Mouse (Mus musculus): Measurements from ENCODE around the gene Rbm47. TPM values are rescaled to one million over a fixed set of nuclear protein-coding genes. Genes with fewer than 3 reads are reported as not detected.

The Rbm47 gene
- total RNA-seq, 2 experiments from 2014 or later = 1.8 to 2.9 TPM

DNA sequence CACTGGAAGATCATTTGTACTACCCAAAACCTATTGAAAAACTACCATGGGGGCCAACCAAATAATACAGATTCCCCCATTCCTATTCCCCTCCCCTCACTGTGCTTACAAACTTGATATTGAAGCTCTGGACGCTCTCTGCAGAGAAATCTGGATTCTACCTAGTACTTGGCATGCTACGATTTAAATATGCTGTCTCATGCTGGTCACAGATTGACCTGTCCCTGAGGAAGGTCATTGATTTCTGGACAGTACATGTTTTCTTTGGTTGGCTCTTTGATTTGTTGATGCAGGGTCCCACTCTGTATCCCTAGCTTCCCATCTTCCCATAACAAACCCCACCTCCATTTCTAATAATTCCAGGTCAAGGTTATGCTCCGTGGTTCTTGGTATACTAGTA is 88.4 kb downstream of the Rbm47 start:
- DNase-seq = no peak

DNA sequence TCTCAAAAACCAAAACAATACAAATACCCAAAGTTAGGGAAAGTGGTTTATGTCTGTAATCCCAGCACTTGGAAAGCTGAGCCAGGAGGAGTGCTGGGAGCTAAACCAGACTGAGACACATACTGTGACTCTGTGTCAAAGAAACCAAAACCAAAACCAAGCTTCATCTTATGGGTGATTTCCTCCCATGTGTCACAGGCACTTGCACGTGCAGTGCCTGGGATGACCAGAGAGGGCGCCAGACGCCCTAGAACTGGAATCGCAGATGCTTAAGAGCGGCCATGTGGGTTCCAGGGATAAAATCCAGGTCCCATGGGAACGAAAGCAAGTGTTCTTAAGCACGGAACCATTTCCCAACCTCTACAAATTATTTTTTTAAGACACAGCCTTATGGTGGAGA is 89.6 kb downstream of the Rbm47 start:
- DNase-seq = peak; percentile 67

DNA sequence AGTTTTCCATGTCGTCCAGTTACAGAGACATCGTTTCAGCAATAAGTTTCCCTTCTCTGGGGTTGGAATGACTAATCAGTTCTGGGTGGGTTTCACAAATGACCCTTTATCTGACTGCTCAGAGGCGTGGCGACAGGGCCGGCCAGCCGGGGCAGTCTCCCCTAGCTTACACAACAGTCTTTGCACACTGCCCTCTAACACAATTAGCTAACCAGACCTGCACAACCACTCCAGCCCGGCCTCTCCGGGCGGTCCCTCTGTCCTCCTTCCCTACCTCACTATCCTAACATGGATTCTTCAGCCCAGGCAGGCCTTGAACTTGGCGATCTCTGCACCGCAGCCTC is 90.7 kb downstream of the Rbm47 start:
- no peak for DNase-seq

DNA sequence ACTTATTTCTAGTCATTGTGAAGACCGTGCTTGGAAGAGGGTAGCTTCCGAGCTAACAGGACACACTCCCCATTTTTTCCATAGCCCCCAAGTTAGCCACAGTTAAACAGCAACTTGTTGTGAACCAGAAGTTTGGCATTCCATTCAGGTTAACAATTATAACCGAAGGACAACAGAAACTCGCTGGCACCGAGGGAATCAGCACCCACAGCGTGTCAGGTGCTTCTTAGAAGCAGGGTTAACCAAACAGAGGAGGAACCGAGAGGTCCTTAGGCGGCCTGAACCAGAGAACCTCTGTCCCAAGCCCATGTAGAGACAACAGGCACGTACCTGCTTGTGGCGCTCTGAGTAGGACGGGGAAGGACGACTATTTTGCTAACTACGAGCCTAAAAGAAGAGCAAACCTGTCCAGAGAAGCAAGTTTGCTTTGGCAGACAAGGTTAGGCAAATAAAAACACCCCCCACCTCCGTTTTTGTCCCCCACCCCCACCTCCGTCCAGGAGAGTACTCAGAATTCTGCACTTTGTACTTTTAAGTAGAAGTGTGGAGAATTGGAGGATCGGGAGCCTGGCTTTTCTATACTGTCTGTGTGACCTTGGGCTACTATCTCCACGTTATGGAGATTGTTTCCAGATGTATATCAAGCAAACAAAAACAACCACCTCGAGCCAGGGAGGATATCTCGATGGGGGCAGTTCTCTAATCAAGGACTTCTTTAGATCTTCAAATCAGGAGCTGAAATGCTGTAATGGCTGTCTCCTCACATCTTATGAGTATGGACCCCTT is 91.3 kb downstream of the Rbm47 start:
- no peak for DNase-seq

DNA sequence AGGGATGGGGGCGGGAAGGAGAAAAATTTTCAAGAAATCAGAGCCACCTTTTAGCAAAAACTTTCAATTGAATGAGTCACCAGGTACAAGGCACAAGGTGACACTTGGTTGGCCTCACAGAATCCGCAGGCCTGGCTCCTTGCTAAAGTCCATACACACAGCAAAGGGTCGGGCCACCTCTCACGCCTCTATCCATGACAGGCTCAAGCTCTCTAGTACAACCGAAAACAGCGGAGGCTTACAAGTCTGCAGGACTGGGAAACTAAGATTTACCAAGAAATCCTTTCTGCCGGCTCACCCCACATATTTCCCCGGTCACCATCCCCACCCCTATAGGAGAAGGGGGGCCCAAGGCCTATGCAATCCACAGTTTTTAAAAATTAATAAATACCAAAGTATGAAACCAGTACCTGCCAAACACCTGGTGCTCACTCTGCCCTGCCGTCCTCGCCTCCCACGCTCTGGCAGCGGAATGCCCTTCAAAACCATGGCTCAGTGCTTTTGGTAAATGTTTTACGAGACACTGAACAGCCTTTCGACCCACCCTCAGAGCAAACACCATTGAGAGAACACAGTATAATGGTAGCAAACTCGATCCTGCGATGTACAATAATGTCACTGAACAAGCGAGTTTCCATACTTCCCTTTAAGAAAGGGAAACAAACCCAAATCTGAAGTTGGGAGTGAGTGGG is 92.2 kb downstream of the Rbm47 start:
- DNase-seq = no peak

DNA sequence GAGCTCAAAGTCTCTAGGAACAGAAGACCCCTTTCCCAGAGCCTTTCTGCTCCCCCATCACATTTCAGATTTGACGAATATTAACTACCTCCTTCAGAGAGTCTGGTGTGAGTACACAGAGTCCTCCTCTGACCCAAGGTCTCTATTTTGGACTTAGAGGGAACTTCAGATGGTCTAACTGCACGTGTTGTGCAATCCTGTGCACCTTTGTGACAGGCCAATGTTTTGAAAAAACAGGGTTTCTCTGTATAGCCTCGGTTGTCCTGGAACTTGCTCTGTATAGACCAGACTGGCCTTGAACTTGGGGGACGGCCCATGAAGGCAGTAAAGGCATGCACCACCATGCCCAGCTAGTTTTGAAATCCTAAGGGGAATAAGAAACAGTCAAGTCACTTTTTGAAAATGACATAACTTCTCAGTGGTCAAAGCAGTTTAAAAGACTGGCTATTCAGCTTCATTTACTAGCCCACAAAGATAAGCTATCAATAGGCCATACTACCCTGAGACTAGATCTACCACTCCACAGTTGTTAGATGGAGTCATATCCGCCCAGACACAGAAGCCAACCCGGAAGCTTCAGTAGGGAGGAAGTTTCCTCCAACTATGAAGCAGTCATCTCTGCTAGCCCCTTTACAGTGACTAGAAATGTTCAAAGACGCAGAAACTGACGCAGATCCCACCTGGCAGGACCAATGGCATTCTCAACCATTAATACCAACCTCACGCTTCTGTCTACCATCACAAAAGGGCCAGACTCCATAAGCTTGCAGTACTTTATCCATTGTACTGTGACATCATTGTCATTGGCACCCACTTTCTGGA is 93.3 kb downstream of the Rbm47 start:
- DNase-seq = no peak

DNA sequence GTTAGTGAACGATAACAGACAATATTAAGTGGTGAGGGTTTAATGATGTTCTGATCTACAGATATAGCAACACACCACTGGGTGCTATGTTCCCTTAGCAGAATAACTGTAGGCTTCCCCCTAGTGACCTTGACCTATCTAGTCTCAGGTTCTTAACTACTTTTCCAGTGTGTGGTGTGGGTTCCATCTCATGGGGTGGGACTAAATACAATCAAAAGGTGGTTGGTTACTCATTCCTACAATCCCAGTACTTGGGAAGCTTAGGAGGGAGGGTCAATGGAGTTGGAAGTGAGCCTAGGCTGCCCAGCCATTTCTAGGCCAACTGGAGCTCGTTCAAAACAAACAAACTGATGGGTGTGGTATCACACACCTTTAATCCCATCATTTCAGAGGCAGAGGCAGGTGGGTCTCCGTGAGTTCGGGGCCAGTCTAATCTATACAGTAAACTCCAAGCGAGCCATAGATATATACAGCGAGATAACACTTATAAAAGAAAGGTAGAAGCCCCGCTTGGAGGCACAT is 94.4 kb downstream of the Rbm47 start:
- DNase-seq = no peak

DNA sequence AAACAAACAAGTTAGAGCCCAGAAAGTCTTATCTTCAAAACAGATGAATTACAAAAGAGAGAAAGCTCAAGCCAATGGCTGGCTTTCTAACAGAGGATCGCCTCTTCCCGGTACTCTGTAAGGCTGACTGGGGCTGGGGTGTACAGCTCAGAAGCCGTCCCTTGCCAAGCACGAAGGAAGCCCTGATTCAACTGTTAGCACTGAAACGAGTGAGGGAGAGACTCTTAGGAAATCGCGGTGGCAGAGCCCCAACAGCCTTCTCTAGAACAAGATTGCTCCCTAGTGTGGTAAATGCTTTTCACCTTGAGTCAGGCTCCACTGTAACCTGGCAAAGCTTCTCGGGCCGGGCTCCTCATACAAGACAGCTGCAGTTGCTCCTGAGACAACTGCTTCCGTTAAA is 95.5 kb downstream of the Rbm47 start:
- peak; percentile 59 for DNase-seq

DNA sequence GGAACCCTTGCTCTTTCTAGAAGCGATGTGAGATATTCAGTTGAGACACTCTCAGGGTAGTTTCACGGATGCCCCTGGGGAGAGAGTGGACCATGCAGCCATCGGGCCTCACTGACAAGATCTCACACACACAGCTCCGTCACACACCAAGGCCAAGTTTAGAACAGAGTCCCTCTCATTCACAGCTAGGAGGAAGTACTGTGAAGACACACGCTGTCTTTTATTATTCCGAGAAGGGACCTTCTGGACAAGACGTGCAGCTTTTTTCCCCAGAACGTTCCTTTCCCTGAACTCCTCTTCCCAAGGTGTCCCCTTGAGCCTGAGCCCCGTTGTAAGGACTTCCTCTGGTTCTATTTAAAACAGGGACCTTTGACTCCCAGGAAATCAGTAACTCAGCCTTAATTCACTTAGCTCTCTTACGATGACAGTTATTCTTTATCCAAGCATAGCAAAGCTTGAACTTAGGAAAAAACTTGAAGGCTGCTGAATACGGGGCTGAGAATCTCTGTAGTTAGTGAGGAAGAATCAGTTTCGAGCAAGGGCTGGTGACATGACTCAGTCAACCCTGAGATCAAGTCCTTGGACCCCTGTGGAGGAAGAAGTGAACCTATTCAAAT is 96.1 kb downstream of the Rbm47 start:
- DNase-seq = no peak

DNA sequence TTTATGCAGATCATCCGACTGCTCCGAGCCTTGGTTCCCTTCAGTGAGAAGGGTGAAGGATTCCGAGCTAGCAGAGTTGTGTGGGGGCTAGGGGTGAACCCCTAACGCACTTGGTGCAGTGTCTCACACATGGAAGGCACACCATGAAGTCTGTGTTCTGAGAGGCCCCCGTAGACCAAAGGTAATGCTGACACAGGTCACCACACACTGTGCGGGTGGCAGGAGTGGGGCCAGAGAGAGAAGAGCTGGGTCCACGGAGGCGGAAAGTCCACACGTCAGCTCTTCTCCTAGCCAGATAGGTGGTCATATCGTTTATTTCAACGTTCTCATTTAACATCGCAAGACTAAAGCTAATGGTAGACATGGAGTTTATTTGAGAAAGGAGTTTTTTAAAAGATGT is 97.0 kb downstream of the Rbm47 start:
- DNase-seq = no peak

DNA sequence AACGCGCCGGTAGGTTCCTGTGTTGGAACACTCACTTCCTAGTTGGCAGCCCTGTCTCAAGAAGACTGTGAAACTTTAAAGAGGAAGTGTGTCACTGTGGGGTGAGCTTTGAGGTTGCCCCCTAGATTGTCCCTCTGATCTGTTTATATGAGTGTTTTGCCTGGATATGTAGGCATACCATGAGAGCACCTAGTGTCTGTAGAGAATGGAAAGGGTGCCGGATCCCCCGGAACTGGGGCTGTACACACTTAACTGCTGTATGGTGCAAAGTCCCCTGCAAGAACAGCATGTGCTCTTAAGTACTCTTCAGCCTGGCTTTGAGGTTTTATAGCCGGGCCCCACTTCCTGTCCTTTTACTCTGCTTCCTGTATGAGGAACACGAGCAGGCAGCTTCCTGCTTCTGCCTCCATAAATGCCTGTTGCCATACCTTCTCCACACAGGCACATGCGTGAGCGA is 97.9 kb downstream of the Rbm47 start:
- DNase-seq = no peak

DNA sequence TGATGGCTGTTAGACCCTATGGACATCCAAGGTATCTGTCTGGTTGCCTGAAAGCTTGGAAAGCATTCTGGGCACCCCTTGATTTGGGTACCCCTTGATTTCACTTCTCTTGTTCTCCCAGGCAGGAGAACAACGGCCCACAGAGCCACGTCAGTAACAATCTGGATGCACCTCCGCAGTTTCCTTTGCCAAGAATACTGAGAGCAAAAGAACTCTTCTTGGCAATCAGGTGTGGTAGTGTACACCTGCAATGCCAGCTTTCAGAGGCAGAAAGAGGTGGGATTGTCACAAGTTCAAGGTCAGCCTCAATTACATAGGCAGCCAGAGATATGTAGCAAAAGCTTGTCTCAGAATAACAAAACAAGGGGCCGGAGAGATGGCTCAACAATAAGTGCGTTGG is 98.7 kb downstream of the Rbm47 start:
- no peak for DNase-seq

DNA sequence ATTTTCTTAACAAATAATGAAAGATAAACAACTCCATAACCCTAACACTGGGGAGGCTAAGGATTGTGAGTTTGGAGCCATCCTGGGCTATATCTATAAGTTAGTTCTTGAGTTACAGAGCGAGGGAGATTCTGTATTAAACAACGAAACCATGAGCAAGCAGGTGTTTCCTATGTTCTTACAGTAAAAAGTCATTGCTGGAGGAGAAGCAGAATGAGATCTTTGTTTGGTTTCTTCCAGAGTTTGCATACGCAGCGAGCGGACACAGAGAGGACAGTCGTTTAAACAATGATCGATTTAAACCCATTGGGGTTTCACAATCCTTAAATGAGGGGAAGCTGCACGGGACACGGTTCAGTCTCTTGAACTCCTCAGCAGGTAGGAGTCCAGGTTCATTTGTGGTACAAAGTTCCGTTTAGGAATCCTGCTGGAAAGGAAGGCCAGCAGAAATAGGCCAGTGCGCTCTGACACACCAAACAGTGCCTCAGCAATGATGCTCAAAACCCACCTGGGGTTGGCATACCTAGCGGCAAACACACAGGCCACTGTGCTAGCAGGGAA is 99.2 kb downstream of the Rbm47 start:
- no peak for DNase-seq

DNA sequence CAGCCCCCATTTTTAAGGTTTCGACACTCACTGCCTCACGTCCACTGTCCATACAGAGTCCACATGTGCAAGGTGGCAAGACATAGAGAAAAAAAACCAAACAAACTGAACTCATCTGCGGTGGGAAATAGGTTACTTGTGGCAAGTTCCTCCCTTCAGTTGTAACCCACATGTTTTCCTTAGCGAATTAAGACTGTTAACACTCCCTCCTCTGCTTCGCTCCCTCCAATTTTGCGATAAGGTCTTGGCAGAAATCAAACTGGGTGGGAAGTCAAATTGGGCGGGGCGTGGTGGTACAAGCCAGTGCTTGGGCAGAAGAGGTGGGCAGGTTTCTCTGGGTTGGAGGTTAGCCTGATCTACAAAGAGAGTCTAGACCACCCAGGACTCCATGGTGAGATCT is 101.2 kb downstream of the Rbm47 start:
- peak; percentile 14 for DNase-seq

DNA sequence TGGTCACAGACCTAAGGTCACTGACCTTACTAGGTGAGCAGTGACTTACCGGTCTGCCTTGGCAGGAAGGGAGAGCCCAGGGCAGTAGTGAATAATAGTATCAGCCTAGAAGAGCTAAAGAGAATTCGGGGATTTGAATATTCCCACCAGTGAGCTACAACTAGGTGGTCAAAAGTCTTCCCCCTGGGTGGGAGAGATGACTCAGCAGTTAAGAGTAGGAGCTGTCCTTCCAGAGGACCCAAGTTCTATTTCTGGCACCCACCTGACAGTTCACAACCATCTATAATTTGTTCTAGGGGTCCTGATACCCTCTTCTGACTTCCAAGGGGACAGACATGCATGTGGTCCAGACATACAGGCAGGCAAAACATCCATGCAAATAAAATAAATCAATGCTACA is 102.6 kb downstream of the Rbm47 start:
- DNase-seq = no peak

DNA sequence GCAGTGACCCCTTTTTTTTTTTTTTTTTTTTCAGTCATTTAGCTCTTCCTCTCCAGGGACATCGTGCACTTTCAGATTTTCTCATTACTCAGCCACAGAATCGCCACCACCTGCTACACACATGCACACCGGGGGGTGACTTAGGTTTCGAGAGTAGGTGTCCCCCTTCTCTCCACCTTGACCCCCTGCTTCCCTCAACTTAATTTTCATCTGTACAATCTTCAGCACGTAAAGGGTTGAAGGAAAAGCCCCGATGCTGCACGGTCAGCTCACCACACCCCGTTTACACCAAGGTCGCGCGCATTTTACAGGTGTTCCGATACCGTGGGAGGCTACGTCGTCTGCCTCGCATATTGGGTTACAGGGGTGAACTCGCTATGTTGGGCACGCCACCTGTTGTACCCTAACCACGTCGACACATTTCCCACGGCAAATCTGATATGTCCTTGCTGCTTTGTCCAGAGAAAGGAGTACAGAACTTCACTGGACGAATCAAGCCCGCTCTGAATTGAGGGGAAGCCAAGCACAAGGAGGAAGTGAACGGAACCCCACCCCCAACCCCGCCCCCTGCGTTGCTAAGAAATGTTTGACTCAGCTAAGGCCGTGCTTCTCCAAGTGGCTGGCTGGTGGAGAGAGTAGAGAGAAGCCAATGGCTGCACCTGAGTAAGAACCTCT is 103.3 kb downstream of the Rbm47 start:
- peak; percentile 33 for DNase-seq

DNA sequence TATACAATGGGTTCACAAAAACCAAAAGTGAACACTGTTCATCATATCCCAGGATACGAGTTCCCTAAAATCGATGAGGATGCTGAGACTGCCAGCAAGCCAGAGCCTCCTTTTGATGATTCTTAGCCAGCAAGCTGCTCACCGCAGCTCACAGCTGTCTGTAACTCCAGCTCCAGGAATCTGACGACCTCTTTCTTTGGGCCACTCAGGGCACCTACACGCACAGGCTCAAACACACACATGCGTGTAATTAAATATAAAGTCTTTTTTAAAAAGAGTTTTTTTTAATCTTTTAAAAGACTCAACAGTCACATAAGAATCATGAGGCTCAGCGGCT is 103.8 kb downstream of the Rbm47 start:
- DNase-seq = no peak

DNA sequence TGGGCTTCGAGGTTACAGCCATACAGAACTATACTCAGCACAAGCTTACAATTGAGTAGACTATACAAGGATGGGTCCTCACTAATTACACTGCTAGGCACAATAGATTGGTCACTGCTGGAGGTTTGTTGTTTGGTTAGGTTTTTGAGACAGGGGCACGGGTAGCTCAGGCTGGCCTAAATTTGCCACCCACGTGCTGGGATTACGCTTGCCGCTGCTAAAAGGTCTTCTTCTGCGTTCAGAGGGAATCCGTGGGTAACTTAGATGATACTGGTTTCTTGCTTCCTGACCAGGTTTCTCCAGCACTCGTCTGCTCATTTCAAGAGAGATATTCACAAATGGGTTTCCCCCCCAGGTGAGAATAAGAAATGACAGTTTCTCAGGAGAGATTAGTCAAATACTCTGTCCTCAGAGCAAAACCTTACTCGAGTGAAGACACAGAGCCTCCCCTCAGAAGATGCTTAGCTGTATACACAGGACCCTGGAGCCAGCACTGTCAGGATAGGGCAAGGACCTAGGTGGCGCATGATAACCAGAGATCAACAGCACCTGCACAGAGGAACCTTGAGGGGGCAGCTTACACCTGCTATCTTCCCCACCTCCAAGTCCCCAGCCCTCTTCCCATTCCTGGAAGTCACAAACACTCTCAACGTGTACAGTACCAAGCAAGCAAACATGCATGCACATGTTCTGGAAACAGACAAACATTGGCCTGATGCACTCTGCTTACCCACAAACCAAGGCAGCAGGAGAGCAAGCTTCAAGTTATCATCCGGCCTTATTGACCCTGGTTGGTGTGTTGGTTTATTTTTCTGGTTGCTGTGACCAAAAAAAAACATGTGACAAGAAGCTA is 104.6 kb downstream of the Rbm47 start:
- no peak for DNase-seq

DNA sequence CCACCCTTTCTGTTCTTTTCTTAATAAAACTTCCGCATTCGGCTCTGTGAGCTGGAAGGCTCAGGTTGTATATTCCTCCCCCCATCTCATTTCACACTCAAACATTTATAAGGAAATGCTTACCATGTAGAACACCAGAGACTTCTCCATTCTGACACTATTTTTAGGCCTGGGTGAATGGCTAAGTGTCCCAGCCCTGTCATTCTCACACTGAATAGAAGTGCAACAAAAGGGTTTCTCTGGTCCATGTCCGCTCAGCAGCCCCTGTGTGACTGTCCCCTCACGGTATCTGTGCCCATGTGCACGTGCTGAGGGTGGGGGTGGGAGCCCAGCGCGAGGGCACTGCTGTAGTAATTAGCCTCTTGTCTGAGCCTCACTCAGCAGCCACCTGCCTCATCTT is 105.7 kb downstream of the Rbm47 start:
- no peak for DNase-seq

DNA sequence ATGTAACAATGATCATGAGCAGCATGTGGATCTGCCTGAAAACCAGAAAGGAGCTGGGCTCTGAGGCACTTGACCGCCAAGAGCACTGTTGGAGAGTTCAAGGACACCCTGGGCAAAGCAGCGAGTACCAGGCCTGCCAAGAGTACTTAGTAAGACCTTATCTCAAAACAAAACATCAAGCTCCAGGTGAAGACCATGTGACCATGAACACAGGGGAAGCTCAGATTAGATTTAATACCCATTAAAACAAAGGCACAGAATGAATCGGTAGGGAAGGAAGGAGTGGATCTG is 110.0 kb downstream of the Rbm47 start:
- no peak for DNase-seq

All from heart, postnatal 4 days (tissue).